Mouse (Mus musculus): ENCODE results near the gene Dmd.
"Not testable (repeated sequence)": the region's sequence is repeated elsewhere in the genome, so short reads cannot be mapped to it uniquely, and the experiment has no call there.

The Dmd gene

DNA sequence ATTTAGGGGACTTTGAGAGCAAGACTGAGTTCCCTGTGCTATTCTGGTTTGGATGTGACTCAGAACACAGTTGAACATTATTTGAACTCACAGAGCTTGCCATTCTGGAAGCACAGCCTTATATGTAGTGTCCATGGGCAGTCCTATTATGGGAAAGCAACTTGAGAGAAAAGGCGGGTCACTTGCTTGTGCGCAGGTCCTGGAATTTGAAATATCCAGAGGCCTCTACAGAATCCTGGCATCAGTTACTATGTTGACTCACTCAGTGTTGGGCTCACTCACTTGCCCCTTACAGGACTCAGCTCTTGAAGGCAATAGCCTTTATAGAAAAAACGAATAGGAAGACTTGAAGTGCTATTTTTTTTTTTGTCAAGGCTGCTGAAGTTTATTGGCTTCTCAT is at the start of gene Dmd:
Dmd (plus strand) TSS at position 241 of the 400 bp plus-strand sequence.
- DNase-seq: no peak

DNA sequence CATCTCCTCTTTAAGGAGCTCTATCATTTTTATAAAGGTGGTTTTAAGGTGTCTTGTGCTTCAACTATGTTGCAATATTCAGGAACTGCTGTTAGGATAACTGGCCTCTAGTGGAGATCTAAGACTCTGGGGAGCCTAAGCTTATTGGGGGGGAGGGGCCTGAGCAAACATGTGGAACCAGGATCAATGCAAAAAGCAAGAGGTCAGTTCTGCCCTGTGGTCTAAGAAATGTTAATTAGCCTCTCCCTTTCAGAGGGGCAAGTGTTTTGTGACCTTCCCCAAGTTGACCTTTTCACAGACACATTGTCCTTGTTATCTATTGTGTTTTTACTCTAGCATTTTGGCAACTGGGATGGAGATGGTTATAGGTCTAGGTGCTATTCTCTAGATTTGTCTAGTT is 47.2 kb upstream of the Dmd start:
- no peak for DNase-seq

DNA sequence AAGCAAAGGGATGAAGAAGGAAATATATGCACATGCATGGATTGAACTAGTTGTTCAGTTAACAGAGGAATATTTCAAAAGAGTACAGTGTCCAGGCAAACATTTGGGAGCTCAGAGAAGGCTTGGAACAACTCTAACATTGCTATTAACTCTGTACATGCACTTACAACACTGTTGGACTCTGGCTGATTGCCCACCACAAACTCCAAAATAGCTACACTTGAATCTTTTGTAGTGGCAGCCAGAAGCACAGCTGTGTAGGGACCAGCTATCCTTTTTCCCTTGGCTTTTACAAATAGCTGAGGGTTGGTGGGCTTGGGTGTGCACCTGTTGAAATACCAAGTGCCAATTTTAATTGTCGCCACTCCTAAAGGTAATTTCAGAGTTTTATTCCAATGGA is 39.0 kb downstream of the Dmd start:
- no peak for DNase-seq

DNA sequence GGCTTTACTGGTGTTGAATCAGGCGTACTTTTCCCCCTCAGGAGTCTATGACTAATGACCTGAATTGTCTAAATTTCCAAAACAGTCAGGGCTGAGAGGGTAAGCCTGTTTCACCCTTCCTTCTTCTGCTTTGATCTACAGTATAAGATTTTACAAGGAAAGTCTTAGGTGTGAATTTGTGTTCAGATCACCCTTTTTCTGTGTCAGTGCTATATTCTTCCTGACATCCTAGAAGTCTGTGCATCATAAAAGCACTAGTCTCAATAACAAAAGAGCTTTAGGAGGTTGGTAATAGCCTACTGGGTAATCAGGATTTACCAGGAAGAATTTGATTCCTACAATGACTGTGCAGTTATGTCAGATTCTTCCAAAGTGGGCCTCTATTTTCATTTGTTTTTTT is 101.5 kb downstream of the Dmd start:
- no peak for DNase-seq

DNA sequence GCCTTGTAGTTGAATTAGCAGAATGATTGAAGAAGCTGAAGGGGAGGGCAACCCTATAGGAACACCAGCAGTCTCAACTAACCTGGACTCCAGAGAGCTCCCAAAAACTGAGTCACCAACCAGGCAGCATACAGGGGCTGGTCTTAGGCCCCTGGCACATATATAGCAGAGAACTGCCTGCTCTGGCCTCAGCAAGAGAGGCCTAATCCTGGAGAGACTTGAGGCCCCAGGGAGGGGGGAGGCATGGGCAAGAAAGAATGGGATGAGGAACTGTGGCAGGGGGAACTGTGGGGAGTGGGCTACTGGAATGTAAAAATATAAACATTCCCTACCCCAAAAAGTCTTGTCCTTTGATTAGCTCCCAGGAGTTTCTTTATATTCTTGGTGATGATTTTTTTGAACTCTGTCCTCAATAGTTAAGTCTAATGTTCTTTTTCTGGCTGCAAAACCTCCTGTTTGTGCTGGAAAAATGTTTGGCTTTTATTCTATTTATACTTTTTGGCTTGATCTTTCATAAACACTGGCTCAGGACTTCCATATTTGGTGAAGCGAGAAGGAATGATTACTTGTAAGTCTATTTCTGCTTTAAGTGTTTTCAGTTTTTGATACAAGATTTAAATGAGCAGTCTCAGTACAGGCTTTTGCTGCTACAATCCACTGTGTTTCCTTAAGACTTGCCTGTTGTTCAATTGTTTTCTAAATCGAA is 167.7 kb downstream of the Dmd start:
- DNase-seq: no peak

DNA sequence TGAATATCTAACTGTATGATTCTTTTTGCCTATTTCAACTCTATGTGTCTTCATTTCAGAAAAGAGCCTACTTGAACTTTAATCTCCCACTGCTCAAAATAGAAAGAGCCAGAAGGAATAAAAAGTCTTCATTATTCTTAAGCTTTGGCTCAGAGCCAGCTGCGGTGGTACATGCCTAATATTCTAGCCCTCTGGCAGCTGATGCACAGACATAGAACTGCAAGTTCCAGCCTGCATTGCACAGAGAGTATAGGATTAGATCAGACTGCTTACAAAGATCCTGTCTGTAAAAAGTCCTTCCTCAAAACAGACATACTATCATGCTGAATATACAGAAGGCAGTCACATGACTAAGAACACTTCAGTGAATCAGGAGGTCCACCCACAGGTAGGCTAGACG is 168.5 kb downstream of the Dmd start:
- DNase-seq: no peak

DNA sequence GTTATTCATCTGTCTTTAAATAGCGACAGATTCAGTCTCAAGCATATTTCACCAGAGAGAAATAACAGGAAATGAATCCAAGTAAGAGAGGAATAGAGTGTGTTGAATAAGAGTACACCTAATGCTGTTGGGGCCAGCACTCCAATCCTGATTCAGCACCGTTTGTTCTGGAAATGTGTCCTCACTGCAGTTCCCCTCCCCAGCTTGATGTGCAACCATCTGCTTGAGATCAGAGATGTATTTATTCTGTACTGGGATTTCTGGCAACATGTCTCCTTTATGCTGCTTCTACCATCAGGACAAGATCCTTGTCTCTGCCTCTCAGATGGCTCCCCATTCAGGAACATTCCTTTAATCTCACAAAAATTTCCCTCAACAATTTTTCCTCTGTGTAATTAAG is 271.9 kb downstream of the Dmd start:
- no peak for DNase-seq

DNA sequence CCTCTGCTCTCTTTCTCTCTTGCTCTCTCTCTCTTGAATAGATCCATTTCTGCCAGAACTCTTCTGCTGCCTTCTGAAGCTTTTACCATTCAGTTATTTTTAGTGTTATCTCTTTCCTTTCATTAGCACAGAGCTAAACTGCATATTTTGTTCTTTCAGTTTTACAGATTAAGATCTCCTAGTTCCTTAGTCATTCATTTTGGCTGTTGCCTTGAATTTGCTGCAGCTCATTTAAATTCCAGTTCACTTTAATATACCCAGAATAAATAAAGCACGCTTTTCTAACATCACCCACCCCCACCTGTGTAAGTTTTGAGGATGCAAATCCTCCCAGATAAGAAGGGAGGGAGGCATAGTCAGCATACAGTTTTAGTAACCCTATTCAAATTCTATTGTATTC is 272.4 kb downstream of the Dmd start:
- DNase-seq: no peak

DNA sequence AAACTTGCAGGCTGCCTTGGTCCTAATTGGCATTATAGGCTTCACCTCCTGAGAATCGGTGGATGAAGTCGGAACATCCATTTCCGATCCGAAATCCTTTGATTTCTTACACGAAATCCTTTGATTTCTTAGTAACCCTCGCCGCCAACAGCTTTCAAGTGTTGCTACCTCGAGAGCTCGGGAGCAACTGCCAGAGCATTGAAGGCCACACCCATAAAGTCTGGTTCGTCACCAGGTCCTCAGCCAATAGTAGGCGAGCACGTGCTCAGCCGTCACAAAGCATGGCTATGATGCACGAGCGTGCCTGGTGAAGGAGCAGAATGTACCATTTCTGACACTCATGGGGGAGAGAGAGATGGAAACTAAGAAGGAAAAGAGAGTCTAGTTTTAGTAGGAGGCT is 538.9 kb downstream of the Dmd start, which contains the start of gene Tsga8:
Tsga8 (minus strand) TSS at position 327 of the 400 bp plus-strand sequence.
- no peak for DNase-seq

DNA sequence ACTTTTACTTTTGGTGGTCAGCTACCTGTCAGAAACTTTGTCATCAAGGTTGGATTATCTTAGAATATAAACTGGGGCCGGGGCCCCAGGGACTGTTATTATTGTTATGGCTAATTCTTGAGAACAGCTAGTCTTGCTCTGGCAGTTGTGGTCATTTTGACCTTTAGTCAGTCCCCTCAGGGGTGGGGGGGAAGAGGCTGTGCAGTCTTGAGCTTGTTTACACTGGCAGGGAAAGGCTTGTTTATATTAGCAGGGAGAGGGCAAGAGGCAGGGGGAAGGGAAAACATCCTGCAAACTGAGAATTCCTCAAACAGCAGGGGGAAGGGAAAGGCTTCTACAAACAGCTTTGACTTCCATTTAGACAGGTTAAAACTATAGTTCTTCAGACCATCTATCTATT is 726.3 kb downstream of the Dmd start:
- no peak for DNase-seq

DNA sequence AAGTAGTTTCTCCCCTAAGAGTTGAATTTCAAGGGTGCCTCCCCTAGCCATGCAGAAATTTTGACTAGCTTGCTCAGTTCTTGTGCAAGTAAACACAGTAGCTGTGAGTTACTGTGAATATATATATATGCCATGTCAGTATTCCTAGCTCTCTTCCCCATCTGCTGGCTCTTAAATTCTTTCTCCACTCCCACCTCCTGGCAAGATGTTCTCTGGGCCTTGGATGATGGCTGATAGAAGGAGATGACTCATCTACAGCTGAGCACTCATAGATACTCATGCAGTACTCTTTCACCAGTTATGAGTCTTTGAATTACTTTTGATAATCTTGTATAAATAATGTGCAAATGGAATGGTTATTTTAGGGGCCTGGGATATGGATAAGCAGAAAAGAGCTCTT is 737.9 kb downstream of the Dmd start:
- no peak for DNase-seq

DNA sequence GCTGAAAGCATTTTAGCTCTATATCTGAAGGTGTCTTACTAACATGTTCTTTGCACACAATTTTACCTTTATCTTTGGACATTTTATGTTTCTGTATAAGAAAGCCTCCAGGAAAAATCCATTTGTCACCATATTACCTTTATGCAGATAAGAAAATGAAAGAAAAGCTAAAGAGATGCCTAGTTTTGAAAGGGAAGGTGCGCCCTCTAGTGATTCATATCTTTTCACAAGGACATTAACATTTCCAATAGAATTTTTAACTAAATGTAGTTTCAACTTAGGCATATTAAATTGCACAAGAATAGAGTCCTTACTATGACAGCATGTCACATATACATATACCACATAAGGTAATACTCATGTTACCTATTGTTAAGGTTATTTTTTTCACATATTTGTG is 791.9 kb downstream of the Dmd start:
- no peak for DNase-seq

DNA sequence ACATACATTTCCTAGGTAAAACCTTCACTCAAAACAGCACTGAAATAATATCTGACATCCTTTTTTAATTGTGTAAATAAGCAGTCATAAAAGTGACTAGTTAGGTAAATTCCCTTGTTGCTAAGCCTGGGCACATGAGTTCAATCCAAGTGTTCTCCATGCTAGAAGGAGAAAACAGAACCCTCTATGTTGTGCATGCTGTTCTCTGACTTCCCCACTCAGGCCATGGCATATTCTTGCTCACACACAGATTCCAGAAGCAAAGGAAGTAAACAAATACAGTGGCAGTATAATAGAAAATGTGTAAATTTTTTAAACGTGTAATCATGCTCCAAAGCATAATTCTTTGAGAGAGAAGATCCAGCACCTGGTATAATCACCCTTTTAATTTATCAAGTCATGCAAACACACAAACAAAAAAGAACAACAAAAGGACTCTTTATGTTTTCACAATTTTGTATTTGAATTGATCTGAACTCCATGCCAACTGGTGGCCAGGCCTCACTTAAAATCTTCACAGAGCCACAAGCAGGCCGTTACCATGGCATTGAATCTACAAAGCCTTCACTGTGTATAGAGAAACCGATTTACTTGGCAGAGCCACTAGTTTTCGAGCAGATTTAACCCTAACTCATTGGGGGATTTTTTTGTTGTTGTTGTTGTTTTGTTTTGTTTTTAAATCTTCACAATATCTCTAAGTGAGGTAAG is 797.8 kb downstream of the Dmd start:
- no peak for DNase-seq

DNA sequence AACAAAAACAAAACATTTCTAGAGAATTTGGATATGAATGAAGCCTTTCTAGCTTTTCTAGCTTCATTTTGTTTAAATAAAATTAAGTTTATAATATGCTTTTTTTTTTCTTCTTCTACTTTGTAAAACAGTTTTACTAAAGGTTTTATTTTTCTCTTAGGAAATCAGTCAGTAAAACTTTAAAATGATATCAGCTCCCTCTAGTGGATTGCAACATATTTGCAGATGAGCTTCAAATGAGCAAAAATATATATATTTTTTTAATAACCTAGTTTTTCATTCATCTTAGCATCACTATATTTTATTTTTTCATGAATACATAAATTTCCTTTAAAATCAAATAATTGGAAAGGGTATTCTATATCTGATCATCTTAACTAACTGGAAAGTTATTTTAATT is 838.7 kb downstream of the Dmd start:
- DNase-seq: no peak

DNA sequence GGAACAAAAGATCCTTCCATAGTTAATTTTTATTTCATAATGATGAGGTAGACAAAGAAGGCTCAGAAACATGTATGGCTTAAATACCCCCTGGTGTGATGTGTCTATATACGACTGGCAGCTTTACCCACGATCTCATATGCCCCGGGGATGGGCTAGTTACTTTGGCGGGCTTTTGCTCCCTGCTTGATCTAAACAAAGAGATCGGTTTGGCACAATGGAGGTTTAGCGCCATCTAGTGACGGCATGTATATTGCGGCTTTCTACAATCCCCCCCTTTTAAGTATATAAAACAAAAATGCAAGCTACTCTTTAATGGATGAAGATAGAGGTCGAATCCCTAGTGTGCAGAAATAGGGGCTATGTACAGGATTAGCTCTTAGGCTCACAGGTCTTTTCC is 918.8 kb downstream of the Dmd start:
- DNase-seq: peak; percentile 26

DNA sequence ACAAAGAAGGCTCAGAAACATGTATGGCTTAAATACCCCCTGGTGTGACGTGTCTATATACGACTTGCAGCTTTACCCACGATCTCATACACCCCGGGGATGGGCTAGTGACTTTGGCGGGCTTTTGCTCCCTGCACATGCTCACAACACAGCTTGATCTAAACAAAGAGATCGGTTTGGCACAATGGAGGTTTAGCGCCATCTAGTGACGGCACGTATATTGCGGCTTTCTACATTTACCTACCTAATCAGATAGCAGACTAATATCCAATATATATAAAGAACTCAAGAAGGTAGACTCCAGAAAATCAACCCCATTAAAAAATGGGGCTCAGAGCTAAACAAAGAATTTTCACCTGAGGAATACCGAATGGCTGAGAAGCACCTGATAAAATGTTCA is 926.7 kb downstream of the Dmd start:
- peak; percentile 14 for DNase-seq

DNA sequence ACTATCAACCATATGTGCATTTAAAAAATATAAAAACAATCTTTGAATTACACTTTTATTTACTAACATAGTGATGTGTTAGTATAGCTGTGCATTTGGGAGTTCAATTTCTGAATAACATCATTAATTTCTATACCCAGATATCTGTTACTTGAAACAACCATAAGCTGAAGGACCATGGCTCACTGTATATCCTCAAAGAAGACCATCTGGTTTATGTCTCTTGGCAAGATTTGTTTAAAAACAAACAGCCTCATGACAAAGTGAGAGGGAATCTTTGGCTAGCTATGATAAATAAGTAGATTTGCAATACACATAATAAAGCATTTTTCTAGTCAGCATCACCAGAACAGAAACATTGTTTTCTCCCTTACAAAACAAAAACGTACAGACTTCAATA is 1027.2 kb downstream of the Dmd start:
- no peak for DNase-seq

DNA sequence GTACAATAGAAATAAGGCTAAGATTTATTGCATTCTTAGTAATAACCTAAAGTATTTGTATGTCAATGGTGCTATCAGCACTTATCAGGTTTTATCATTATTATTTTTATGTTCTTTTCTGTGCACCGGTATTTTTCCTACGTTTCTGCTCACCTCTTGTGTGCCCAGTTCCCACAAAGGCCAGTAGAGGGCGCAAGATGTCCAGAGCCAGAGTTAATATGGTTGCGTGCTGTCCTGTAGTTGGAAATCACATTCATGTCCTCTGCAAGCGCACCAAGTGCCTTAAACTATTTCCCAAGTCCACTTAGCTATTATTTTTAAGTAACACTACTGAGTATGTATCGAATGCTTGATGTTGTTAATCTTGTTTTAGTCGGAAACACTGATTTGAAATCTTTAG is 1052.6 kb downstream of the Dmd start:
- DNase-seq: peak; percentile 49

DNA sequence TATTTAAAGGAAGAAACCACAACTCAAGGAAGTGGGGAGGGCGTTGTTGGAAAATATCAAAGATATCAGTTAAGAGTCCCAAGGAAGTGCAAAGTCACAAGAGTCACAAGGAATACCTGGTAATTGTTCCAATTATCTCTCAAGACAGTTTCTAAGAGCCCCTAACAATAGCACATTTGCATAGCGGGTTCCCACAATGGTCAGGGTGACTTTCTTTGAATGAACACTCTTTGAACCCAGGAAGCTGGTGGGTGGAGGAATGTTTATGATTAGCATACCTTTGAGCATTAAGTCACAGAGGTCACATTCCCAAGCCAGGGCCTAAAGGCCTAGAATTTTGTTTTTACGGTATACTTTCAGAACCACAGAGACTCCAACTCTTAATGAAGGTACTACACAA is 1113.8 kb downstream of the Dmd start:
- not testable (repeated sequence) for DNase-seq

DNA sequence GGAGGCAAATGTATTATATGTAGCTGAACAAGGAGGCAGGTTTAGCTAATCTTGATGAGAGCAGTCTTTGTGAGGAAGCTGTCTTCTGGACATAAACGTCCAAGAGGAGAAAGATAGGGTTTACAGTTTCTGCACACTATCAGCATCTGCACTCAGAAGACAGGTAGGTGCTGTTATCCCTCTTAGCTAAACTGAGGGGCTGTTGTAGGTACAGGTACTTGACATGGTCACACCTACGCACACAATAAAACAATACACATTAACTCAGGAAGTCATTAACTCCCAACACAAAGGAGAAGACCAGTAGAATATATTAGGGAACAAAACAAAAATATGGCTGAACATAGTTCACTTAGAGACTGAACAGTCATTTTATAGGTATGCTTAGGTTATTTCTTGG is 1217.2 kb downstream of the Dmd start:
- no peak for DNase-seq

DNA sequence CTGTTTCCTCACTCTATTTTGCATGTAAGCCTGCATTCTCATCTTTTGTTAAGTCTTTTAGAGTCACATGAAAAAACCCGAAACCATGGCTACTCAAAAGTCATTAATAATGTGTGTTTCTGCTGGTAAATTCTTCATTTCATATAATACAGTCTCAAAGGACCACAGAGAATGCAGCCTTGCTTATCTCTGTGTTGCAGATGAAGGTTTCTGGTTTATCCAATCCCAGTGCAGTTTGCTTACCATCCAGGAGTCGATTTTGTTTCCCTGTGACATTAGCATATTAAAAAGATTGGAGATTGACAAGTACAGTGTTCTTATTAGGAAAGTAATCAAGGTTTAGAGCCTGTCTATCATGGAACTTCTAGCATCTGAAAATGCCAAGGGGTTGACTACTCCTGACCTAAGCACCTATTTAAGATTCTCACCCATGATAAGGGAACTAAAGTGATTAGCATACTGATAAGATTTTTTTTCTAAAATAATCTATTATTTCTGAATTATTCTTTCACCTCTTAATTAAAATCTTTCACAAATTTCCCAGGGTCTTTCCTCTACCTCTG is 1292.7 kb downstream of the Dmd start:
- no peak for DNase-seq

DNA sequence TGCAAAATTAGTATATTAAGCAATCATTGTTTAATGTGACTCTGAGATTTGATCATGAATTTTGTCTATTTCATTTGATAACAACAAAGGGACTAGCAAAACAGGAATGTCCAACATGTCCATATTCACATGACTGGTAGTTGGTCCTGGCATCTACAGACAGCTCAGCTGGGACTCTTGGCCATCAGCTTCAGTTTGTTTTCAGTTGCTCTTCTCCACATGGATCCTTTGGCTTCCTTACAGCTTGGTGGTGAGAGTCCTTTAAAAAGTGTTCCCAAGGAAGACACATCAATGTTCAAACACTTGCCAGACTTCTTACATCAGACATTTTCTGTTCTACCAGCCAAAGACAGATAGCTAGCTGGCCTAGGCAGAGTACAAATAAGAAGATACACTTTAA is 1381.9 kb downstream of the Dmd start:
- no peak for DNase-seq

DNA sequence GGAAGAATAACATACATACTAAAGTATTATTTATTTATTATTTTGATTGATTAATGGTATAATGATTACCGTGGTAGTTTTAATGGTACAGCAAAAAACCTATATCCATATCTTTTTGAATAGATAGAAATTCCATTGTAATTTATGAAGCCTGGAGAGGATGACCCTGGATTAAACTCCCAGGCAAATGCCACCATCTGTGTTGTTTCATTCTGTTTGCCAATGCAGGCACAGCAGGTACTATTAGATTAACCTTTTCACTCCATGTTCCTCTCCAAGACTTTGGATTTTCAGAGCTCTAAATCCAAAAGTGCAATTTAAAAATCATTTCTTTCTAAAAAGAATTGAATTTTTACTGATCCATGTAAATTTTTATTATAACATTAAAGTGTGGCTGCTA is 1383.5 kb downstream of the Dmd start:
- DNase-seq: no peak

DNA sequence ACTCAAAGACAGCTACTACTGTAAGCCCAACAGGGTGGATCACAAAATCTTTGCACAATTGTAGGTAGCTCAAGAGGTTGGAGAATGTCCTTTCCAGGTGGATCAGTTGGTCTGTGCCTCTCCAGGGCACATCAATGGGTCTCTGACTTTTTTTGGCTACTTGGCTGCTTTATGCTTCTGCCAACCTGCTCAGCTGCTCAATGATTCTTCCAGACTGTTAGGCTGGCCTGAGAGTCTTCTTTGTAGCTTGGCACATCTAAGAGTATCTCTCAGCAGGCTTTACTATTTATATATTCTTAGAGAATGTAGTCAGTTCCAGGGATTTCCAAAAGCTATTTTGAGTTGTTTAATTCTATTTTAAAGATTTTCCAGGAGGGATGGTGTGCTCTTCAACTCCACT is 1416.3 kb downstream of the Dmd start:
- no peak for DNase-seq

DNA sequence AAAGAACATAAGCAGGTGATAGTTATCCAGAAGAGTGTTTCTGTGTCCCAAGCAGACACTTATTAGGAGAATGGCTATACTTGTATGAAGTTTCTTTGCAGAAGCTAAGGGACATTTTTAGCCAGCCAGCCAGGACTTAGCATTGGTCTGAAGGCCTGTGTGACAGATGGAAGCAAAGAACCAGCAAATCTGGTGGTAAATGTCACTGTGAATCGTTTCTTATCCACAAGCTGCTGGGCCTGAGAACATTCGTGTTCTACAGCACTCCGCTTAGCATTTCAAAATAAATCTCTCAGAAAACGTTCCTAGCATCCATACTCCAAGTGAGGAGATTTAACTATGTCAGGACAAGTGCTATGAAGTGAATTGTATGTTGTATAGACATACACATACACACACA is 1486.9 kb downstream of the Dmd start:
- no peak for DNase-seq

Data from kidney, adult 18-20 months (tissue).